Mouse (Mus musculus): ENCODE measurements at regions not wholly inside any gene's neighbourhood (a gene's known extent, or its start where the extent isn't known, plus 50 kb on each side); places are given as distances from the start of the nearest gene placed in this dataset.
A peak's percentile ranks its signal among the peaks of the same experiment; 100 is the strongest.

GRCm38 (mm10) chr14:67139674-67140073 is 1130.7 kb upstream of the Gulo start:
- no peak for DNase-seq (ENCODE audit: low spot score in 2 of 2)

DNA sequence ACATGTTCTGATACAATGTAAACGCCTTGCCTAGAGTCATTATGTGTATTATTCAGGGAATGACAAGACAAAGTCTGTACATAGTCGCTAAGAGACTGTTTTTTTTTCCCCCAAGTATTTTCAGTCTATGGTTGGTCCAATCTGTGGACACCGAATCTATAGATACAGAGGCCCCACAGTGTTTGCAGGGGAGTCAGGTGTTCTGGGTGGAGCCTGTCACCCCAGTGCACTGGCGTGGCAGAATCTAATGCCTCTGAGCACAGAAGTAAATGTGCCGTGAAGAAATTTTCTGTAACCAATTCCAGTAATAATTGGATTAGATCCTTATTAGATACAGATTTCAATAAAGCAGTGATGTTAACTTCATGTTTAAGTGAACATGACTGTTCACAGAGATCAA is 1130.1 kb upstream of the Gulo start:
- DNase-seq (ENCODE audit: low spot score in 2 of 2): no peak

DNA sequence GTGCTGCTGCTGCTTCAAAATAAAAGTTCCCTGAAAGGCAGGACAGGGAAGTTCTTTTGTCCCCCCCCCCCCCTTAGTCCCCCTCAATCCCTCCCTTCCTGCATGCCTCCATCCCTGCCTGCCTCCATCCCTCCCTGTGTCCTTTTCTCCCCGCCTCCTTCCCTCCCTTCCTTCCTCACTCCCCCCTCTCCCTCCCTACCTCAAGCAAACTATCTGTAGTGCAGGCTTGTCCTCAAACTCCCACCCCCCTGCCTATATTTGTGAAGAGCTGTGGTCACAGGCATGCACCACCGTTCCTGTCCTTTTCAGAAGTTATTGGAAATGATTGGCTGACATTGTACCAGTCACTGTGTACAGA is 1127.1 kb upstream of the Gulo start:
- DNase-seq (ENCODE audit: low spot score in 2 of 2): no peak

DNA sequence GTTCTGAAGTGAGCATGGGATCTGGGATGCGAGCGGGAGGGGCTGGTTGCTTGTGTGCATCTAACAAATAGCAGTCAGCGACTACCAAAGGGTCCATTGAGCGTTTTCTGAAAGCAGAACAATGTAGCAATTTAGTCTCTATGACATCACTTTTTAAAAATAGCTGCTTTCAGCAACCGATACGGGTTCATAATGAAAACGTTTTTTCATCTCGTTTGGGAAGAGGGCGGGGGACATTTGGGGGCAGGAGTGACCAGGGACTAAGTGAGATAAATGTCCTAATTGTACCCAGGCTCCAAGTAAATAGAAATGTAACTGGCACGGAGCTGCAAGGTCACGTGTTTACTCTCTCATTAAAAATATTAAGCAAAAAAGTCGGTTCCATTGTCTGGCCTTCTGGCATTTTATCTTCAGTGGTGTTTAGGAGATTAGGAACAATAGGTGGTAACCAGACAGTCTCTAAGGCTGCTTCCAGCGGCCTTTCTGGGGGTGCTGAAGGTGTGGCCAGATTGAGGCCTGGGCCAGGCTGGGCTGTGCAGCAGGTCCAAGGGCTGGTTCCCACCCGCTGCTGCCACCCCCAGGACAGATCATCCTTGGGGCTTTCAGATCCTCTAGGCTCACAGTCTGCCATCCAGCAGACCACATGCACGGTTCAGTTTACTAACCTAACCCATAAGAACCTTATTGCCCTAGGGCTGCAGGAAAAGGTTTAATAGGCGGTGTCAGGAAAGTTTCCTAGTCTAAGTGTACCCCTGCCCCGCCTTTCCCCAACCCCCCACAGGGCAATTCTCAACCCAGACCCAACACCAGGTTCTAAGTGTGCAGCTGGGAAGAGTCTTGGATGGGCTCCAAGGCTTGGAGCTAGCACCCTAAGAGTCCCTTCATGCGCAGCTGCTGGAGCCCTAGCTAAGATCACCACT is 1126.5 kb upstream of the Gulo start:
- DNase-seq (ENCODE audit: low spot score in 2 of 2): peak; percentile 33 to 43

DNA sequence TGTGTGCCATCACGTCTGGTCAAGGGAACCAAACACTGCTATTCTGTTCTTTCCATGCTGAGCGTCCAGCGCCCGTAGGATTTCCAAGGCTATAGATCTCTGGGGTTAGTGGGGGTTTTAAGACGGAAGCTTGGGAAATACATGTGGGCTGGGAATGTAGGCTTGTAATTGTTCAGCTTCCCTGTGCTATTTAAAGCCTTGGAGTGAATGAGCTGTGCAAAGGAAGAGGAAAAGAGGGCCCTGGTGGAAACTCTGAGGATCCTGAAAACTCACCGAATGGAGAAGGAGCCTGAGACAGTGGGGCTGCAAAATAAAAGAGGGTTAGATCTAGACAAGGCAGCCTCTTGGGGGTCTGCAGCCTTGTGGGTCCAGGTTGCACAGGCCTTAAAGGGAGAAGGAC is 1124.2 kb upstream of the Gulo start:
- DNase-seq (ENCODE audit: low spot score in 2 of 2): no peak

- no peak for DNase-seq (ENCODE audit: low spot score in 2 of 2)
These were observed 1118.1 kb upstream of the Gulo start for GRCm38 (mm10) chr14:67127118-67127517.

DNA sequence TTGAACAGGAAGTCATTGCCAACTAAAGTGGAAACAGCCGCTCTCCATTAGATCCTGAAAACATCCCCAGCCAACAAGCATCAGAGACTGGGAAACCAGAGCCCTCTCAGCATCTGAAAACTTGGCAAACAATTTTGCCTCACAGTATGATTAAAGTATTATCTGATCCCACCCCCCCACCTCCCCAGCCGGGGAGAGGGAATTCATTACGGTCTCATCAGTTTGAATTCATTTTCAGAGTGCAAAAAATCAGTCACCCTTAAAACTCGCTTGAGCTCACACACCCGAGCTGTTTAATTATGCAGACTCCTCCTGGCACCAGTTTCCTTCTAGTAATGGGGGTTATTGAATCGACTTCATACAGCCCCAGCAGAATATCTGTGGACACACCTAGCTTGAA is 1117.2 kb upstream of the Gulo start:
- no peak for DNase-seq (ENCODE audit: low spot score in 2 of 2)

DNA sequence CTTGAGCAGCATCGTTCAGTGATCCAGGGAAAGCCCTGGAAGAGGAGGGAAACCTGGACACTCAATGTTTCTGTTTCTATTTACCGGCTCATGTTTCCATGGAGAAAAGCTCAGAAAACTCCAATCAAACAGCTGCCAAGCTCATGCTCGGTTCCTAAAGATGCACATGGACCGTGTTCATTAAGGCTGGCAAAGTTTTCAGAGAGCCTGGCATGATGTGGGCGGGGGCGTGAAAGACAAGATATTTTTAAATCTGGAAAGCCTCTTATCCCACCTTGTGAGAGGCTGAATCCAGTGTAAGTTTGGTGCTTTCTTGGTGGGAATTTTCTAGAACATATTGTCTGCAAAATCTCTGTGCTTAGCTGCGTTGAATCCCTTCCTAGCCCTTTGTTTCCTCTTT is 1114.3 kb upstream of the Gulo start:
- no peak for DNase-seq (ENCODE audit: low spot score in 2 of 2)

Measured in gastrocnemius, adult 8-10 months (tissue).